Mouse (Mus musculus) bone marrow macrophage, adult 2 months (primary cell): Measurements from ENCODE around the gene Dcaf7.

ENCODE experiments used
- CTCF ChIP-seq: IDR thresholded peaks from 2 replicates; pipeline ENCODE4 v1.5.1; 2012; ENCODE audit warnings: low read depth, mild to moderate bottlenecking, low read length, moderate library complexity
- POLR2A ChIP-seq: IDR thresholded peaks from 2 replicates; pipeline ENCODE4 v1.6.1; 2012; ENCODE audit warnings: mild to moderate bottlenecking, low read depth, low read length, borderline replicate concordance

DNA sequence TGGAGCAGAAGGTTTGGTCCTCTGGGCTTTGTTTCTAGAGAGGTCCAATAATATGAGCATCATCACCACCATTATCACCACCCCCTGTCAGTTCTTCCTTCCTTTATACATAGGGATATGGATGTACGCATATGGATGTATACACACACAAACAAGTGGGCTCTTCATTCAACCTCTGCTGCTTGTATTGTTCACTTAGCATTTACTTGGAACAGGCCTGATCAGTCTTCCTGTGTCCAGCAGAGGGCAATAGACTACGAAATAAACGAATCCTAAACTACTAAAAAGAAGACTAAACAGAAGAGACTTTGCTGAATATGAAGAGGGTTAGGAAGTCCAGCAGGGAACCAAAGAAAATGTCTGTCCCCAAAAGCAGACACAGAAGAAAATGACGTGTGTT is 35.0 kb upstream of the Dcaf7 start:
- TF ChIP-seq POLR2A (no peak), CTCF (no peak)
